Mouse (Mus musculus): ENCODE results near the gene Fbxw7.
A peak's percentile ranks its signal among the peaks of the same experiment; 100 is the strongest.

Fbxw7 gene

GRCm38 (mm10) chr3:84889648-84890047 lies 74.6 kb downstream of the Fbxw7 start:
- DNase-seq (ENCODE audit: low read depth, low spot score): no peak

- DNase-seq (ENCODE audit: low read depth, low spot score): no peak
Measured at GRCm38 (mm10) chr3:84890983-84891382, 75.9 kb downstream of the Fbxw7 start.

DNA sequence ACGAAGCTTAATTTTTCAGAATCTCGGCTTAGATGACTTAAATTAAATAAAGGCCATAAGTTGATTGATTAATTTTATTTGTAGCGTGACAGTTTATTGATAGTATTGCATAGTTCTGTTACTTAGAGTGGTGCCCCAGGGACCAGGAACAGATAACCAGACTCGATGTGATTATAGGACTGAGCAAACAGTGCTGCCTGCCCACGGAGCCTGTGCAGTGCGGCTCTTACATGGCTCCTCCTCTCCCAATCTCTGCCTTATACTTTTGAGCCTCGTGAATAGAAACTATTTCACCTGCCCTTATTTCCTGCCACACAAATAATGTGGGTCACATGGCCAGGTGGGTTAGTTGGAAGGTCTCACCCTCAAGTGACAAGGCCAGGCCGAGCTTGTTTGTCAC lies 82.9 kb downstream of the Fbxw7 start:
- DNase-seq (ENCODE audit: low read depth, low spot score): no peak

- DNase-seq (ENCODE audit: low read depth, low spot score): no peak
Measured at GRCm38 (mm10) chr3:84906528-84906927, 91.5 kb downstream of the Fbxw7 start.

- no peak for DNase-seq (ENCODE audit: low read depth, low spot score)
Measured at GRCm38 (mm10) chr3:84914284-84914683, 99.2 kb downstream of the Fbxw7 start.

DNA sequence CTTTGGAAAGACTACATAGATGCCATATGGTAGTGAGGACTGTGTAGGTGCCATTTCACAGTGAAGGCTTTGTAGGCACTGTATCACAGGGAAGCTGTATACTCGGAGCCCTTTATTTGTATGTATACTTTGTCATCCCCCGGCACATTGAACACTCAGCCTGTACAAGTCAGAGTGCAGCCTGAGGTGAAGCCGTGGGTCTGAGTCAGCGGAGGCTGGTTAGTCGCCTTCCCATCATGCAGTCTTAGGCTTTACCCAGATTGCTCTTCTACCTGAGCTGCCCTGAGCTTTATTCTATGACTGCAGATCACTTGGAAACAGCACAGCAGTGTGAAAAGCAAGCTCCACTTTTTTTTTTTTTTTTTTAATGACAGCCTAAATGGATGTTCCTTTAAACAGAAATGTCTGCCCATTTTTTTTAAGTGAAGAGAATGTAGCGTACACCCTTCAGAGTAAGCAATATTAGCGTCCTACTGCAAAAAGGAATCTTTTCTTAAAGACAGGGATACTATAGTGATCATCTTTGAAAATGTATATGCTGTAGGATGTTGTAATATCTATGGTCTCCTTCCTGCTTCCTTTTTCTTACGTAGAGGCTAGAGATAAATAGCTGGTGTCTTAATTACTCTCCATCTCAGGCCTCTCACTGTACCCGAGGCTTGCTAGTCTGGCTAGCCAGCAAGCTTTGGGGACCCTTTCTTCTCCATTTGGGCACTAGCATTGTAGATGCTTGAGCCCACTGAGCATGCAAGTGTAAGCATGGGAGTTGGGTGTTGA lies 103.0 kb downstream of the Fbxw7 start:
- DNase-seq (ENCODE audit: low read depth, low spot score): no peak

DNA sequence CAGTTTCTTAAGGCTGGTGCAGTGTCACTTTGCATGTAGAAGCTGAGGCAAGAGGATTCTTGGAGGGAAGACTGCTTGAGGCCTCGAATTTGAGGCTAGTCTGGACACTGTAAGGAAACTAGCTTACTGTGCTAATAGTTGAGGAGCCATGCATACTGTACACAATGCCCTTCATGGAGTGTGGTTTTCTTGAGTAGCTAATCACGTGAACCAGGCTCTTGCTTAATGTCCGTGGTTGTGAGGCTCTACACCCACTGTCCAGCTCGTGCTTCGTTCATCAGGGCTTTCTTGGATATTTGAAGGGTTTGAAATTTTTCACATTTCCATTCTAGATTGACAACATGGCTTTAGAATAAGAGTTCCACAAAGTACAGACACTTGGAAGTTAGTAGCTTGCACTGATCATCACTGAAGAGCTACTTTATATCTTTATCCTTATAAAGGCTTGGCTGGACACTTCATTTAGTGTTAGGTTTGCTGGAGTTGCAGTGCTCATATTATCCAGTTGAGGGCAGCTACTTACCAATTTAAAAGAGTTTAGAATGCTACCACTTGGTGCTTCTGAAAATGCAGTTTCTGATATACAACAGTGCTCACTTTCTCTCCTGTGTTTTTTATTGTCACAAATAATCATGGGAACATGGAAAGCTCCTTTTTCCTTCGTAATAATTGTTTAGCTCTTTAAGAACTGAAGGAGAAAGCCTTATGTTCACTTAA lies 106.8 kb downstream of the Fbxw7 start:
- peak; percentile 23 for DNase-seq (ENCODE audit: low read depth, low spot score)

DNA sequence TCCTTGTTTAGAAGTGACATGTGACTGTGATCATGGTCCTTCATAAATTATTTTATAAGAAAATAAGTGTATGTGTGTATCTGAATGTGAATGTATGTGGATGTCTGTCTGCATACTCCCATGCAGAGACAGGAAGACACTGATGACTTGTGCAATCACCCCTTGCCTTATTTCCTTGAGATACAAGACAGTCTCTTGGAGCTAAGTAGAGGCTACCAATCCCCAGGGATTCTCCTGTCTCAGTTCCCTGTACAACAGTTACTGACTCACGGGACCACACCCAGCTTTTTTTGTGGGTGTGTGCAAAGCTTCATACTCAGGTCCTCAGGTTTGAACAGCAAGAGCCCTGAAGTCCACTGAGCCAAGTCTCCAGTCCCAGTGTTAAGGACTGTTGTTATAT lies 108.2 kb downstream of the Fbxw7 start:
- DNase-seq (ENCODE audit: low read depth, low spot score): no peak

GRCm38 (mm10) chr3:84923670-84924069 lies 108.6 kb downstream of the Fbxw7 start:
- DNase-seq (ENCODE audit: low read depth, low spot score): no peak

DNA sequence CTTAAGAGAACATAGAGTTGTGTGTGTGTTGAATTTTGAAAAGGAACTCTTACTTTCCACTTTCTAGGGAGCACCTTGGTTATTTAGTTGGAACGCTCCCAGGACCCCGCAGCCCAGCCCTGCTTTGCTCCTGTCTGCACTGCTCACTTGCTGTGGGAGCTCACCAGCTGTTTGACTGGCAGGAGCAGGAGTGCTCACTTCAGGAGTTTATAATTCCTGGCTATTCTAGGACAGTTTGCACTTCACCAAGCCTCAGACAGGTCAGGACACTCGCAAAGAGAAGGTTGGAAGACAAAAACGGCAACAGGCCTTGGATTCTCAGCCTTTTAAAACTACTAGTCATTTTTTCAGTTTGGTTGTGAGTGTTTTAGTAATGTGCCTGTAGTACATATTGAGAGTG lies 110.2 kb downstream of the Fbxw7 start:
- no peak for DNase-seq (ENCODE audit: low read depth, low spot score)

GRCm38 (mm10) chr3:84926140-84926539 lies 111.1 kb downstream of the Fbxw7 start:
- no peak for DNase-seq (ENCODE audit: low read depth, low spot score)

DNA sequence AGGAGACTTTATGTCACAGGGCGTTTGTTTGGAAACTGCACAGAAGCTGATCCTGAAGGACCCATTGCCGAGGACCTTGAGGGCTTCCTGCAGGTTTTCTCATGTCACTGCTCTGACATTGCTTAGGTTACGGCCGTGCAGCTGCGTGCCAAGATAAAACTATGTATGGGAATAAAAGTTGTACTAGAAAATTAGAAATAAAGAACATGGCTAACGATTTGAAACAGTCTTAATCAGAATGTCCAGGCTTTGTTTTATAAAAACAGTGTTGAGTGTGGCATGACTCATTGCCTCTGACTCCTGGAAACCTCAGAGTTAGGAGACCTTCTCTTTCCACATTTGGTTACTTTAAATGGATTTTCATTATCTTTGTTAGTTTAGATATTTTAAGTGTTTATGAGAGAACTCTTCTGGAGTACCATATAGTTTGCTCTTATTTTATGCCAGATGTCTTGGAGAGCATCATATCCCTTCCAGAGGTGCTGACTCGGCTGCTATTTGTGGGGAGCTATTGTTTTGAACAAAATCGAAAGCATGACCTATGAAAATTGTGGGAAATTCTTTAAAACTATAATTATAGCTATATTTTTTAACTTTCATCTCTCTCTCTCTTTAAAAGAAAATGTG lies 112.2 kb downstream of the Fbxw7 start:
- DNase-seq (ENCODE audit: low read depth, low spot score): no peak

GRCm38 (mm10) chr3:84927901-84928300 lies 112.8 kb downstream of the Fbxw7 start:
- DNase-seq (ENCODE audit: low read depth, low spot score): no peak

GRCm38 (mm10) chr3:84929171-84929570 lies 114.1 kb downstream of the Fbxw7 start:
- DNase-seq (ENCODE audit: low read depth, low spot score): no peak

DNA sequence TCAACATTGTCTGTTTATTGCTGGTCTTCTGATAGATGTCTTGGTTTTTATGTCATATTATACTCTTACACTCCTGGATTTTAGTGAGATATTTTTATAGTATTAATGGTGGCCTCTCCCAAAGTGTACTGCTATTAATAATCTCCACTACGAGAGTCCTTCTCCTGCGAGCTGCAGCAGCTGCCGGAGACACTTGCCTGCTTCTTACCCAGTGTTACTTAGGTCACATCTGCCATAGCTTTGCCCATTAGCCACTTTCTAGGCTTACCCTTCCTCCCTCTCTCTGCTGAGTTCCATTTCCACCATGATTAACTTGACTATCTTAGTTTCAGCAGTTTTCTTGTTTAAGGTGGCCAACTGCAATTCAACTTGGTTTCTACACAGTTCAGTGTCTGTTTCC lies 115.6 kb downstream of the Fbxw7 start:
- no peak for DNase-seq (ENCODE audit: low read depth, low spot score)

DNA sequence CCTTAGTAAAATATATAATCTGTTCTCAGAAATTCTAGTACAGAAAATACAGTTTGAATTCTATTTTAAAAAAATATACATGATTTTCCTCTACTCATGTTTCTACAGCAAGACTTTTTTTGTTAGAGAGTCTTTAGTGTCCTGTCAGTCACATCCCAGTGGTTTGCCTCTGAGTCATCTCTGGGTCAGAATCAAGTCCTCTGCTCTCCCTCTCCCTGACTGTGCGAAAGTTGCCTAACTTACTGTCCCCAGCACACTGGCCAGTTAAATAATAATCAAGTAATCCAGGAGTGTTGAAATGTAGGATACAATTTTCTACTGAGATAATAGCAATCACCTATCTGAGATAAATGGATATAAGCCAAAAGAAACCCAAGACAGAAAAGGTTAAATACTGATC lies 120.7 kb downstream of the Fbxw7 start:
- no peak for DNase-seq (ENCODE audit: low read depth, low spot score)

- DNase-seq (ENCODE audit: low read depth, low spot score): no peak
Measured at GRCm38 (mm10) chr3:84936252-84936651, 121.2 kb downstream of the Fbxw7 start.

- no peak for DNase-seq (ENCODE audit: low read depth, low spot score)
Measured at GRCm38 (mm10) chr3:84936956-84937355, 121.9 kb downstream of the Fbxw7 start.

DNA sequence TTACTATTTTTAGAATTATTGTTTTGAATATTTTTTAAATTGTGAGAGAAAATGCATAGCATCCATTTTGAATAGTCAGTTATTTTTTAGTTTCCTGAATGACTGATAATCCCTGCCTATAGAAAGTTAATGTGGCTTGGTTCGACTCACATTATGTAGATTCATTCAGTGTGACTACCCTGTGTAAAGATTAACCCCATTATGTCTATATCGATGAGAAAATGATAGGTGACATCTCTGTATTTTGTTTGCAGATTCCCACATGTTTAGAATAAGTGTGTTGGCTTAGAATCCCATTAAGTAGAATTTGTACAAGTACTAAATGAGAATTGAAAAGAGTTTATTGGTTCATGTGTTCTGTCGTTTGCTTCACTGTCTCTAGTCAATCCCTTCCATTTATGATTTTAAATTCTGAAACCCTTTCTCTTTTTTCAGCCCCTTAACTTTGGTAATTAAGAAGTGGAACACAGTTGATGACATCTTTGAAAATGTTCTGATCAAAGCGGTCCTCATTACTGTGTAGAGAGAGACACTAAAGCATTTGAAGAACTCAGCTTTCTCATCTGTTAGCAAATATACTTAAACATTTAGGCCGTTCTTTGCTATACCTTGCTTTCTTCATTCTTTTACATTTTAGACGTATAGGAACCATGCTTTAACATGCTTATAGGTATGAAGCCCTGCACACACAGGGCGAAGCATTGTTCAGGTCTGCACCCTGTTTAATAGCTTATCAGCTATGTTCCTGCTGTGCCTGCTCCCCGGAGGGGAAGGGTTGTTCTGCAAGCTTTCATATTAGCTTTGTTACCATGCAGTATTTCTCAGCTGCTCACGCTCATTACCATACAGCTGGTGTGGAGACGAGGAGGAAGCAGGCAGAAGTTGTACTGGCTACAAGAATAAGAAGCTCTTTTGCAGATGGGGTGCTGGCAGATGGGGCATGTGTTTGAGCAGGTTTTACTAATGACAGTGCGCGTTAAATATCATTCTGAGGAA lies 122.6 kb downstream of the Fbxw7 start:
- DNase-seq (ENCODE audit: low read depth, low spot score): no peak

- no peak for DNase-seq (ENCODE audit: low read depth, low spot score)
Measured at GRCm38 (mm10) chr3:84944933-84945332, 129.9 kb downstream of the Fbxw7 start.

DNA sequence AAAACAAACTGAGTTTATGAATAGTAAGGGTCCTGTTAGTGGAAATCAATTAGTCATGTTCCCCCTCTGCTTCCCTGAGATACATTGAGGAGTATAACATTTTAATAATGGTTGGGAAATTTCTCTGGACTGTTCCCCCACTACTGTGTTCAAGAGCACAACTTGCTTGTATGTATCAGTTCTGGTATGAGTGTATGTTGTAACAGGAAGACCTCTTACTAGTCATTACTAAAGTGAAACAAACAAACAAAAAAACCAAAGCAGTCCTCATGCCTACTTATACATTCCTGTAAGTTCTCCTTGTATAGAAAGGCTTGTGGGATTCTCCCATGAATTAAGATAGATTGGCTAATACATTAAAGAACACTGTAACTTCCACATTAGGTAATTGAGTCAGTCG lies 131.3 kb downstream of the Fbxw7 start:
- DNase-seq (ENCODE audit: low read depth, low spot score): no peak

DNA sequence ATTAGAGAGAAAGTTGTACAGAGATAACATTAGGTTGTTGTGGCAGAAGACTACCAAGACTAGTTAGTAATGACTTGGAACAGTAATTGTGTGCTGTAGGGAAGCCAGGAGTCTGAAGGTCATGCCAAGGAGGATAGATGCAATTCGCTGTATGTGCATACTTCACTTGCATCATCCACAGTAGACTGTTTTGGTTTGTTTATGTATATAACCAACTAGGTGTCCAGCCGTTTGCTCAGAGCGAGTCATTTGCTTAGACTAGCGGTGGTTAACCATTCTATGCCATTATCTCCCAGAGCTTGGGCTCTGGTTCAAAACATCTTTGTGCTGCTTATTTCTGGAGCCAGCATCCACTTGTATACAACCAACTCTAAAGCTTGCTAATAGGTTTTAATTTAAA lies 134.3 kb downstream of the Fbxw7 start:
- no peak for DNase-seq (ENCODE audit: low read depth, low spot score)

Measured in telencephalon, adult 2 months (tissue).